Mouse (Mus musculus): ENCODE data around the gene Cnot10.

DNA sequence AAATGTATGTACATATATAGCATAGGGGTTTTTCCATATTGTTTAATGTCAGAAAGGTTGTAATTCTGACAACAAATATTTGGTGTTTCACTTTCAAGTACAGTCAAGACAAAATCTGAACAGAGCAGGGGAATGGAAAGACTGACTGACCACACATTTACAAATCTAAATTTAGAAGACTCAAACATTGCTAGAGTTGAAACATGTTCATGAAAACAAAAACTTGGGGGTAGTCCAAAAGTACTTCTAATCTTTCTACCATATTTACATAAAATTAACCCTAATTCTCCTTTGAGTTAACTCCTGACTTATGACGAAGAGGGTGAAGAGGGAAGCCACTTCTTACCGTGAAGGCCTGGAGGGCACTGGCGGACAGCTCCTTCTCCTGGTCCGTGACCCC is 7.7 kb downstream of the Cnot10 start:
- TF ChIP-seq CTCF (IDR thresholded peaks at IDR 0.05; ENCODE audit: extremely low read depth, insufficient read length, insufficient replicate concordance, low read depth, low read length), result no peak
- TF ChIP-seq POLR2A (IDR thresholded peaks at IDR 0.05; ENCODE audit: low read depth, low read length), result no peak
